Mouse (Mus musculus): ENCODE measurements at regions not wholly inside any gene's neighbourhood (a gene's known extent, or its start where the extent isn't known, plus 50 kb on each side); places are given as distances from the start of the nearest gene placed in this dataset.

- no peak for DNase-seq
Observed at GRCm38 (mm10) chr11:64579826-64580225, 143.4 kb upstream of the F930015N05Rik start.

- DNase-seq, result no peak
Observed at GRCm38 (mm10) chr11:64586056-64586455, 149.6 kb upstream of the F930015N05Rik start.

DNA sequence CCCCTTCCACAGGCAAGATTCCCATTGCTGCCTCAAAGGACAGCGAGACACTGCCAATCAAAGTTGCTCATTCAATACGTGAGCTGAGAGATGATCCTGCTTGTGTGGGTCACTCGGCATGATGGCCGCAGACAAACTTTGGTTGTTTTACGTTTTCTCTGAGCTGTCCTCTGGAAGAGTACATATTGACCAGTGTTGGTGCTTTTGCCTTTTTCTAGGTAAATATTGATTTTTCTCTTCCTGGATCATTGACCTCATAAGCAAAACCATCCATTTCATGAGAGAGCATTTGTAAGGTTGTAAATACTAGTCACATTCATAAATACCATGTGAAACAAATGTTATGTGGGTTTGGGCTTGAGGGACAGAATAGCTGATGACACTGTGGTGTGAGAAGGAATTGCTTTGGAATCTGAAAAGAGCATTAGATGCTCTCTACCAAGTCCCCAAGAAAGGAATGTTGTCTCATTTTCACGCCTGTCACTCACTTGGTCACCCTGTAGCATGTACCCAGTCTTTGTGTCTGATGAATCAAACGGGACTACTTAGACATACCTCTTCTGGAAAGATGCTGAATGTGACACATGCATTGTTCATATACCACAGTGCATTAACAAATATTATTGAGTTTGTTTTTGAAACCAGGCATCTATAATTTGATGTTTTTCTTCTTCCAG, 150.7 kb upstream of the F930015N05Rik start:
- no peak for DNase-seq

GRCm38 (mm10) chr11:64587751-64588600, 151.5 kb upstream of the F930015N05Rik start:
- DNase-seq, result no peak

GRCm38 (mm10) chr11:64588601-64588989, 152.1 kb upstream of the F930015N05Rik start:
- DNase-seq, result no peak

- DNase-seq, result no peak
Observed at GRCm38 (mm10) chr11:64589026-64589425, 152.6 kb upstream of the F930015N05Rik start.

DNA sequence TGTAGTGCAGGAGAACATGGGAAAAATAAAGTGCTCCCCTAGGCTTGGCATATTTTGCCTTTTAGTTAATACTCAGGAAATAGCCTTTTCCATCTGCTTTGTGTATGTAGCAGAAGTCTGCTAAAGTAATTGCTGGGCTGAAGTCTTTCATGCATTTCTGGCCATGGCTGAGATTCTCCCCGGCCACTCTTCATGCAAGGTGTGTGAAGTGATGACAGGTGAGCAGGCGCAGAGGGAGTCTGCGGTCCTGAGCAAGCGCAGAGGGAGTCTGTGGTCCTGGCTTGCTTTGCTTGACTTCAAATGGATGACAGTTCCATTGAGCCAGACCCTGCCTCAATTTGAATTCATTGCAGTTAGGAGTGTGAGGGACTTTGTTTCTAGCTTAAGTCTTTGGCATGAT, 153.6 kb upstream of the F930015N05Rik start:
- no peak for DNase-seq

- DNase-seq, result no peak
Observed at GRCm38 (mm10) chr11:64592253-64592652, 155.8 kb upstream of the F930015N05Rik start.

DNA sequence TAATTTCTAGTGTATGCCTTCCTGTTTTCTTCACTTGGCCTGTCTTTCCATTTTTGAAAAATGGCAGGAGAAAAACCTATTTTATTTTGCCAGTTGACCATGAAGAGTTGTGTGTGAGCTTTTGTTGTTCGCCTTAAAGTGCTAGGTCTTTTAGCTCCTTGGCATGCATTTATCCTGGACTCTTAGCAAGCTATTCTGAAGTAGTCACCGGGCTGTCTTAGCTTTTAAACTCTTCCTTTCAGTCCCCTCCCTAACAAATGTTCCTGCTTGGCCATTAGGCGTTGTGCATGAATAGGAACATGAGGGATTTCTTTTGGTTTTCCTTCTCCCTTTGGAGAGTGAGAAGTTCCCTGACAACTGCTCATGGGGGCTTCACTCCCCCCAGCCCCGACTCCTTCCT, 160.9 kb upstream of the F930015N05Rik start:
- DNase-seq, result no peak

- no peak for DNase-seq
Observed at GRCm38 (mm10) chr11:64599178-64599577, 162.7 kb upstream of the F930015N05Rik start.

GRCm38 (mm10) chr11:64600201-64601102, 164.0 kb upstream of the F930015N05Rik start:
- DNase-seq, result peak; percentile 77

DNA sequence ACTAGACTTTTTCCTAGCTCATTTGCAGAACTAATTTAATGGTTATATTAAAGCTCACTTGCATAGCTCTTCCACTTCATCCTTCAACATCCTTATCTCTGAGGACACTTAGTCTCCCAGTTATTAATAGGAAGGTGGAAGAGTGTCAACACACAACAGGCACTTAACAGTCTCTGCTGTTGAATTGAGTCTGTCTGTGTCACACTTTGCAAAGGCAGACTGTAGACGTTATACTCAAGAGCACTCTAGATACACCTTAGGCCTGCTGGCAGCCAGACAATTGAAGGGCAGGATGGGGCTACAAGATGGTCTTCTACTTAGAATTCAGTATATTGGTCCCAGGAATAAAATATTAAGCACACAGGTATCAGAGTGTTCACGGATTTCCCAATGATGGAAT, 172.6 kb upstream of the F930015N05Rik start:
- DNase-seq, result no peak

DNA sequence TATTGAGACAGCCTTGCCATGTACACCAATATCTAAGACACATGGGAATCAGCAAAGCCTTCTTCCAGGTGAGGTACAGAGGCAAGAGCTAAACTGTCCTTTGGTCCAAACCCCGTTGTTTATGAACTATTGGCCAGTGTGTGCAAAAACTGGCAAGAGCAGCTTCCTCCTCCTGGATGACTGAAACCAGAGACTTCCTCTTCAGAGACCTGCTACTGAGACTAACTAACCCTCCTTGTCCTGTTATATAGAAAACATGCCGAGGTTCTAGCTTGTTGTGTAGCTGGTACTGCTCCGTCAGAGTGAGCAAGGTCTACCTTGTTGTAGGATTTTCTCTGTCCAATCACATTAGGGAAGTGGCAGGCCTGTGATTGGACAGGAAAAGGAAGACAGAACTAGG, 174.3 kb upstream of the F930015N05Rik start:
- no peak for DNase-seq

DNA sequence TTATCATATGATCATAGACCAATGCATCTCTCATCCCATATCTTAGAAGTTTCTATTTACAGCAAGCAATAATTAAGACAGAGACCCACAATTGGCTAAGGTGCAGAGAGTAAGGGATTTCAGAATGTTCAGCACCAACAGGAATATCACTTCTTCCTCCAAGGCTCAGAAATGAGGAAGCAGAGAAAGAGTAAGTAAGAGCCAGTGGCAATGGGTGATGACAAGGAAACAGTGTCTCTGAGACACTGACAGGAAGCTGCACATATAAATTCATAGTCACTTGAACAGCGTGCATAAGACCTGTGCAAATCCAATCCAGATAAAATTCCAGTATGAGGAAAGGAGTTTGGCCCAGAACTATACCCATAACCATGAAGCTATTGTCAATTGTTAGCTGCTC, 178.7 kb upstream of the F930015N05Rik start:
- DNase-seq, result no peak

GRCm38 (mm10) chr11:64618631-64619385, 182.4 kb upstream of the F930015N05Rik start:
- no peak for DNase-seq

- no peak for DNase-seq
Observed at GRCm38 (mm10) chr11:64627180-64627579, 190.7 kb upstream of the F930015N05Rik start.

- DNase-seq, result no peak
Observed at GRCm38 (mm10) chr11:64640947-64641346, 204.5 kb upstream of the F930015N05Rik start.

- DNase-seq, result no peak
Observed at GRCm38 (mm10) chr11:64643171-64643570, 206.7 kb upstream of the F930015N05Rik start.

GRCm38 (mm10) chr11:64647938-64648337, 211.5 kb upstream of the F930015N05Rik start:
- DNase-seq, result no peak

DNA sequence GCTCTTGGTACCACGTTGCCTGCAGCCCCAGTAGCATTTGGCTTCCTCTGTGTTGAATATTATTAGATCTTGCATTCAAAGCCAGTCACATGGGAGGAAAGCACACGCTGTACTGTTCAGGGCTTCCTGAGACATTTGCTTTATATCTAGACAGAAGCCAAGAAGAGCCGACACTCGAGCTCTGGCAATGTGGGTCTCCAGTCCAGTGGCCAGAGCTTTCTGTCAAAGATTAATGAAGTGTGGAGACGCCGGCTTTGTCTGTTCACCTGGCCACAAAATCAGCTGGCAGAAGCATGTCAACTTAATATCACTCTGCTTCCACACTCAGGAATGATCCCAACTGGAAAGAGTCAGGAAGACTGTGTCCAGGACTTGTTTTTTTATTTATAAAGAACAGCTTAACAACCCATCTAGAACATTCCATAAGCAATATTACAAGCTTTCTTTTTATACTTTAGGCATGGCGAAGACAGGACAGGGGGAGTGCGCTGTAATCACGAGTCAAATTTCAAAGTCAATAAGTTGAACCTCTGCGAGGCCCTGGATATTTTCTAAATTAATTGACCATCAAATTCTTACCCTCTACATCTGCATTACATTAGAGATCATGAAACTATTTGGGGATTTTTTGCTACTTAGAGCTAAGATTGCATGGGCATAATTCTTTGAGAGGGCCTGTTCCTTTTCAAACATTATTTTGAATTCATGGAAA, 214.3 kb upstream of the F930015N05Rik start:
- DNase-seq, result no peak

DNA sequence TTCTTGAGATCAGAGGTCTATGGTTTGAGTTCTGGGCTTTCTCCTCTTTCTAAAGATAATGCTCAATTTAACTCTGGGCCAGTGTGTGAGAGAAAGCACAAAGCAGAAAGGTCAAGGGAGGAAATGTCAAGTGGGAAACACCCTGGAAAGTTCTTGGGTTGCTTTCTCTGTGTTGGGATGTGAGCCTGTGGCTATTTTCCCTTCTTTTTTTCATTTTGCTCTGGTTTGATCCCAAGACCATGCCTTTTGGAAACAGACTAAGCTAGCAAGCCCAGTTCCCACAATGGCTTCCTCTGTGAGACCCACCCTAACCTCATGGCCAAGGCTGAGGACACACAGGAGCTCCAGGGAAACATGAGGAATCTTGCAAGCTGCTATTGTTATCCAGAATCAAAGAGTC, 216.4 kb upstream of the F930015N05Rik start:
- no peak for DNase-seq

- no peak for DNase-seq
Observed at GRCm38 (mm10) chr11:64655162-64655561, 218.7 kb upstream of the F930015N05Rik start.

All from layer of hippocampus, adult 9-11 months (tissue).